Mouse (Mus musculus): Measurements from ENCODE around the gene Lrrn2.

Lrrn2 gene

DNA sequence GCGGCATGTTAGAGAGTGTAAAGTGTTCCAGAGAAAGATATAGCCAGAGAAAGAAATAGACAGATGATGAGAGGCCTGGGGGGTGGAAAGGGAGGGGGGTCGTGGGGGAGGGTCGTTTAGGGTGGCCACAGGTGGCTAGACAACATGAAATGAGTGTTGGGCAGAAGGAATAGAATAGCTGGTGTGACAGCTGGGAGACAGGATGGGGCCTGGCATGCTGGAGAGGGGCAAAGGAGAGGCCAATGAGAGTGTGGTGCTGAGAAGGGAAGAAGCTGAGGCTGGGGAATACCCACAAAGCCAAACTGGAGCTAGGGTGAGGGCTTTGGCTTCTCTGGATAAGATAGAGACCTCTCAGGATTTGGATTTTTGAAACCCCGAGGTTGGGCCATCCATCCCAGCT, 6.6 kb downstream of the Lrrn2 start:
- DNase-seq (ENCODE audit: low spot score) = no peak

DNA sequence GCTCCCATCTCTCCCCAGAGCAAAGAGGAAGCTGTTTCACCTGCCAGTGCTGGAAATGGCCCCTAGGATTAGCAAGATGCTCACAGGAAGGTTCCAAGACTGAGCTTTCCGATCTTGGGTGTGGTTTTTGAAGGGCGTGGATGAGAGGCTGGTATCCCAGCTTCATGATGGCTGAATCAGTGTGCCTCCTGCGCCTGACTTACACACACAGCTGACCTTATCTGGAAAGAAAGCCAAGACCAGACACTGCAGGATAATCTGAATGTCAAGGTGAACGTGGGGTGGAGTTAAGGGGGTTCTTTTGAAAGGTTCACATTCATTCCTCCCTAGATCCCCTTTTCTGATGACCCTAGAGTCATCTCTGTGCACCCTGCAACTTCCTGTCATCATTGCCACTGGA, 8.7 kb downstream of the Lrrn2 start:
- no peak for DNase-seq (ENCODE audit: low spot score)

DNA sequence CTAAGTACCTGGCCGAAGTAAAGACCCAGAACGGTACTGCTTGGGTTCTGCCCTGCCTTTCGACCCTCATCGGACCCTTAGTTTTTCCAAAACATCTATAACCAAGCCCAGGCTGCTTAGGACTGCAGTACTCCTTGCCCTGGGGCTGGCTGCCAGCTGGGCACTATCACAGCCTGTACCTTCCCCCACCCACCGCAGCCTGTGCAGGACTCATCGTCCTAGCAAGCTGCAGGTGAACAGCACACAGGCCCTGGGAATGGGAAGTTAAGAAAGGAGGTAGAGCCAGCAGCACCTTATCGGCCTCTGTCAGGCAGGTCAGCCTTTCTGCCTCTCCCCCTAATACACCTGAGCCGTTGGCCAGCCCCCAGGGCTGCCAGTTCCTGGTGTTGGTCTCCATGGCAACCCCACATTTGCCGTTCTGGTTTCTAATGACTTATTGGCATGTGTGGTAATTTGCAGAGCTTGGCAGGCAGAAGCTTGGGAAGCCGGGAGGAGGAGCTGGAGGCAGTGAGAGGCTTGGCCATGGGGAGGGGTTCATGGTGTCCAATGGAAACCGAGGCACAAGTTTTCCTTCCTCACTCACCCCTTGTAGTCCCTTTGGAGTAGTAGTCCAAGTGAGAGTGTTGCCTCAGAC, 10.2 kb downstream of the Lrrn2 start:
- DNase-seq (ENCODE audit: low spot score) = no peak

DNA sequence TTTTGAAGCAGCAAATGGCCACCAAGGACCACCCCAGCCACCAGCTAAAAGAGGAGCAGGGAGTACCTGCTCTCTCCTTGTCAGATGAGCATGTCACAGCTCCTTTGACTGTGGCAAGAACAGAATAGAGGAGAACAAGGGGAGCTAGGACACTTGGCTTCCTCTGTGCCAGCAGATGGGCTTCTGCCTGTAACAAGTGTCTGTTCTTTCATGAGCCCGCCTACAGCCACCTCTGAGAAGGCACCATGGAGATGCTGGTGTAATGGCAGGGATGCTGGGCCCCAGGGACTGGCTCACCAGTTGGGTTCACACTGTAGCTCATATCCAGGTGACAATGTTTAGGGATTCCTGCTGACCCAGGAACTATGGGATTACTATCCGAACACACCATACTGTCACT, 12.0 kb downstream of the Lrrn2 start:
- no peak for DNase-seq (ENCODE audit: low spot score)

DNA sequence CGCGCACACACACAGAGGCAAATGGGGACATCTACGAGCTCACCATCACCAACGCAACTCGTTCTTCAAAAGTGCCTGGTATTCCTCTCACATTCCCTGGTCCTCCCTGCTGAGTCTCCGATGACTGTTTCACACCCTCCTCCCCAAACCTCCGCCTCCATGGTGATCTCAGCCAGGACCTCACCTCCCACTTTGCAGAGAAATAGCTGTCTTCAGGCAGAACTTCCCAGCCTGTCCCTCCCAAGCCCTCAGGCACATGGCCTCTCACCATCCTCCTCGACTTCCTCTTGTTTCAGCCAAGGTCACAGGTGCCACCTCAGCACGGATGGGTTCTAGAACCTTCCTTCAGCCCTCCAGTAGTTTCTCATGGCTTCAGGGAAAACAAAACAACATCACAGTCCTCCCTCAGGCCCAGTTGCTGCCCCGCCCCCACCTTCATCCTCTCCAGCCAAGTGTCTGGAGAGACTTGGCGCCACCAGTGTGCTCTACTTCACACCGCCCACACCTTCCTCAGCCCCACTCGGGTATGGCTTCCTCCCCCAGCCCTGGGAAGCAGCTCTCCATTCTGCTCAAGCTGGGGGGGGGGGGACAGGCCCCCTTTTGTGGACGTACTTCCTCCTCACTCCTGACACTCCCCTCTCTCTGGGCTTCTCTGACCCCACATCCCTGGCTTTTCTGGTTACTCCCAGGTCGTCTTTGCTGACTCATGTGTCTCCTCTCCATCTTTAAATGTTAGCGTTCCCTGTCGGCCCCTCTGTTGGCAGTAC, 13.4 kb downstream of the Lrrn2 start:
- no peak for DNase-seq (ENCODE audit: low spot score)

DNA sequence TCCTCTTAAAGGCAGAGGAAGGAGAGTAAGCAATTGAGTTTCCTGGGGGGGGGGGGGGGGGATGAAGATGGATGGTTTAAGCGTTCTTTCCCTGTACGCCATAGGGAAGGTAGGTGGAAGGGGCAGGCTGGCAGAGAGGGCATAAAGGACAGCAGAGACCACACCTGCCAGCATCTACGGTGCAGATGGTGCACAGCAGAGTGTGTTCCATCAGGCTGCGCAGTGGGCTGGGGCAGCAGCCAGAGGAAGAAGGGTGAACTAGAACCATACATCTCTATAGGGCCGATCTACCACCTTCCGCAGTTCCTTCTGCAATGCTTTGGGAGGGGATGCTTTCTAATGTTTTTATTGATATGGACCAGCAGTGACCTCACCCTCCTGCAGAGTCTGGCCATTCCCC, 19.0 kb downstream of the Lrrn2 start:
- no peak for DNase-seq (ENCODE audit: low spot score)

DNA sequence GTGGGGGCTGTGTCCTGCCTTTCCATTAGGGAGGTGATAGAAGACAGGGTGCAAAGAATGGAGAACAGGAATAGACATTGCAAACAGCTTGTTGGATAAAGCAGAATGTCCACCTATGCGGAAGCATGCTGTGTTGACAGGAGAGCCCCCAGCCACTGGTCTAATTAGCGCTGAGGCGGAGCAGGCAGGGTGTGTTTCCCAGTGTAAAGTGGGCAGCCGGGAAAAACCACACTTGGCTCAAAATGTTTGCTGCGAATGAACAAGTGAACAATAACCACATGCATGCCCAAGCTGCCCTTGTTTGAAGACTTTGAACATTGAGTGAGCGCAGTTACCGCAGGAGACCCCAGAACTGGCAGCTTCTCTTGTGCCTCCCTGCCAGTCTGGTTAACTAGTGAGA, 19.6 kb downstream of the Lrrn2 start:
- no peak for DNase-seq (ENCODE audit: low spot score)

DNA sequence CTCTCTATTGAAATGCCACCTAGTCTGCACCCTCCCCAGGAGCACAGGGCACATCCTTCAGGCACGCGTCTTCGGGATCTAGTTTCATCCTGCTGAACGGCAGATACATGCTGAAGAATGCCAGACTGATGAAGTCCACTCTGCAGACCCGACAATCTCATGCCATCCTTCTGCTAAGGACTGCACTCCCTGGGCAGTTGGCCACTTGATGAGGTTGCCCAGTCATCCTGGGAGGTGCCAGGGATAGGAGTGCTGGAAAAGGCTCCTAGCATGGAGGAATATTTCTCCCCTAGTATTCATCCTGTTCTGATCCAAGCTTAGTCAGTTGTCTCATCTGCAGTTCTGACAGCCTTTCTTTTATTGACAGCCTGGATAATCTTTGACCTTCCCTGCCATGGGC, 20.9 kb downstream of the Lrrn2 start:
- no peak for DNase-seq (ENCODE audit: low spot score)

DNA sequence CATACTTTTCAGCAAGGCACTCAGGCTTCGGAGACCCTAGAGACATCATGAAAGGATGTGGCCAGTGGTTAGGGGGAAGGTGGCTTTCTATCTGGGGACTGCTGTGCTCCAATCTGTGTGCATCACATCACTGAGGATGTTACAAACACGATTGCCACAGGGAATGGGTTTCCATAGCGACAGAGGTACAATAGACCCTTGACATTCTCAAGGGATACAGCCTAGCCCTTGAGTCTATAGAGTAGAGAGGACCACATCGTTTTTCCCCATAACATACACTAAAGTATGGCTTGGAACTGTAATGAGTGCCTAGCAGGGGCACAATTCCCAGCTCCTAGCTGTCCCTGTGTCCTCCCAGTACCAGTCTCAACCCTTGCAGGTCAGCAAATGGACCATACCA, 23.4 kb downstream of the Lrrn2 start:
- no peak for DNase-seq (ENCODE audit: low spot score)

DNA sequence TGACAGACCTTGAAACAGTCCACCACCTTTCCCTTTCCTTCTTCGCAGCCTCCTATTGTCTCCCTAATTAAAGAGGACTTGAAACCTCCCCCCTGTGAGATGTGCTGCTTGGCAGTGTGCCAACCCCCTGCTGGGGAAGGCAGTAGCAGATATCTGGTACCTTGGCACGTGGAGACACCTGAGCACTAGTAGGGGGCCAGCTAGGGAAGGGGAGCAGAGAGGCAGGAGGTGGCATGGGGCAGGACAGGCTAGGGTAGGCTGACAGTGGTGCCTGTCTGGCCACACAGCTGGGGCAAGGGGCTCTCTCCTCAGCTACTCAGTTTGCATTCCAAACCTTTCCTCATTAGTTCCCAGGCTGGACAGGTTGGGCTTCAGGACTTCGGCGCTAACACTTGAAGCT, 29.0 kb downstream of the Lrrn2 start:
- DNase-seq (ENCODE audit: low spot score) = no peak

DNA sequence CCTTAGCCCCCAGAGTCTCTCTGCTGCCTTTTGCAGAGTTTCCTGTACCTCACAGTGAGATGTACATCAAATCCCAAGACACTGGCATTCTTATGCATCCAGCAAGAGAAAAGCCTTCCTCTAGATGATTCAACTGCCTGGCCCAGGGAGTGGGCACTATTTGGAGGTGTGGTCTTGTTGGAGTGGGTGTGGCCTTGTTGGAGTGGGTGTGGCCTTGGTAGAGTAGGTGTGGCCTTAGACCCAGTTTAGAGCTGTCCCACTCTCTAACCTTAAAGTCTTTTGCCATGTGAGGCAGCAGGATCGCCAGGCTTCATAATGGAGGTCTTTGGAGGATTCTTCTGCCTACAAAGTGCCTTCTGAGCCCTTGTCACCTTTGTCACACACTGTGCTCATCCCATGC, 29.9 kb downstream of the Lrrn2 start:
- no peak for DNase-seq (ENCODE audit: low spot score)

DNA sequence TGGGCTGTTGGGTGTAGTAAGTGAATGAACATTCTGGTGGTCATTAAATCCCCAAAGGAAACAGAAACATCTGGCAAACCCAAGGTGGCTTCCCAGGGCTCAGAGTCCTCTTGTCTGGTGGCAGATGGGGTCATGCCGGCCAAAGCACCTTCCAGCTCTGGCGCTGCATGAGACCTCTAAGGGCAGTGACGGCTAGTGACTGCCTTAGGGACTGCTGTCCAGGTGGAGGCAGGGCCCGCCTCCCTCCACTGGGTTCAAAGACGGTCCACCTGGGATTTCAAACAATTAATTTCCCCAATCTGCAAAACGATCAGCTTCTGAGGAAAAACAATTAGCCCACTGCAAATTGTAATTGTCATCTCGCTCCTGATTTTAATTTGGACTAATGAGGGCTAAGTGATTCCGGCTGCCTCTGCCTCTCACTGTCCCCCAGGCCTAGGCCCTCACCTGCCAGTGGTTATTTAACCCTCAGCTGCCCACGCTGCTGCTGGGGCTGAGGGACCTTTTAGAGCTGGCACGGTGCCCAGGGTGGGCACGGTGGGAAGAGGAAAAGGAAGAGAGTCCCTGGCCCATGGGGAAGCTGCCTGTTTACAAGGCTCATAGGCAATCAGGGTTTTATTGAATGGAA, 30.5 kb downstream of the Lrrn2 start:
- no peak for DNase-seq (ENCODE audit: low spot score)

DNA sequence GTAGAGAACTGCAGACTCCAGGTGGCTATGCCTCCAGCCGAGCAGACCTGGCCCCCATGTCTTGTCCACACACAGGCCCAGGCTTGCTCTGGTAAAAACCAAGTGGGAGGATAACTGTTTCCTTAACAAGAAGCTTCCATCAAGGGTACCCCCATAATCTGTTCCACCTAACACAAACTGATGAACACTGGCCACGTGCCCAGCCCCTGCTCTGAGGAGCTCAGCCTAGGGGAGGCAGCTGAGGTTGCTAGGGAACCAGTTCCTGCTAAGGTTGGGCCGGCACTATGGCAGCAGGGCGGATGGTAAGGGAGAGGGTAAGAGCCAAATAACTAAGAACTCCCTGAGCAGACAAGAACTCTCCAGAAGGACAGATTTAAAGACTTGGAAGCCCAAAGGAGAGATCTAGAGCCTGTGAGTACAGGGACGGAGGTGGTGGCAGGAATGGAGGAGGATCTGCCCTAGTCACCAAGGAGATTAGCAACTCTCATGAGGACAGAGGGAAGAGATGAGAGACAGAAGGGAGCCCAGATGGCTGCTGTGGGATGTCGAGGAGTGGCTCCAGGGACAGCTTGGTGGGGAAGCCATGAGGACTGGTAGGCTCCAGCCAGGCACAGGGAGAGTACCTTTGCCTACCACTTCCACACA, 35.9 kb downstream of the Lrrn2 start:
- DNase-seq (ENCODE audit: low spot score) = no peak

DNA sequence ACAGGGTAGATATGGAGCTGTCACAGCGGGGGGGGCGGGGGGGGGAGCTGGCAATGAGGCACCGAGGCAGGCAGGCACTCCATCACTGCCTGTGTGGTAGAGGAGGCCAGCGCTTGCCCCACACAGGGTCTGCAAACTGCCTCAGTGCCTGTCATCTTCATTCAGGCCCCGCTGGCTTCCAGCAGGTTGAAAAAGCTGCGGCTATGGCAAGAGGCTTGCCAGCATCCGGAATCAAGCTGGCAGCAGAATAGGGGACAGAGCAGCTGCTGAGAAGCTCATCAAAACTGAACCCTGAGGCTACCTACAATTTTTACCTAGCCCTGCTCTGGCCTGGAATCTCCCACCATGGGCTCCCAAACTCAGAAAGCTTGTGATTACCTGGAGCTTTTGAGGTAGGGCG, 37.5 kb downstream of the Lrrn2 start:
- DNase-seq (ENCODE audit: low spot score) = no peak

DNA sequence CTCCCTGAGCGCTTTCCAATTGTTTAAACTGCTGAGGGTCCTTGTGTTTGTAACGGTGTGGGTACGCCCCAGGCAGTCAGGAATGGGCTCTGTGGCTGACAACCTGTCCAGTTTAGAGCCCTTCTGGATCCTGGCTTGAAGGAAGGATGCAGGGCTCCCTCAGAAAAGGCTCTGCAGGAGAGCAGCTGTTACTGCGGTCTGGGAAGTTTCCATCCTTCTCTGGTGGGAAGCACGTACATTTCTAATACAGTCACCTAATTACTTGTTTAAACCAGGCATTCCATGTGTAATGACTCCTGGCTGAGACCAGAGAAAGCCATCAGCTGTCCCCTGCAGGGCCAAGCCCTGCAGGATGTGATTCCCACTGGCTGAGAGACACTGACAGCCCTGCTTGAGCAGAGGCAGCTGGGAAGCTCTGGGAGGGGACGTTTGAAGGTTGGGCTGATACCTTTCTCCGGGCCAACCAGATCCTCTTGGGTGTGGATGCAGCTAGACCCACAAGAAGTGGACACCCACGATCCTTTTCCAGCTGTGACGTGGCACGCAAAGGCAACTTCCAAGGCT, 38.1 kb downstream of the Lrrn2 start:
- DNase-seq (ENCODE audit: low spot score) = no peak

DNA sequence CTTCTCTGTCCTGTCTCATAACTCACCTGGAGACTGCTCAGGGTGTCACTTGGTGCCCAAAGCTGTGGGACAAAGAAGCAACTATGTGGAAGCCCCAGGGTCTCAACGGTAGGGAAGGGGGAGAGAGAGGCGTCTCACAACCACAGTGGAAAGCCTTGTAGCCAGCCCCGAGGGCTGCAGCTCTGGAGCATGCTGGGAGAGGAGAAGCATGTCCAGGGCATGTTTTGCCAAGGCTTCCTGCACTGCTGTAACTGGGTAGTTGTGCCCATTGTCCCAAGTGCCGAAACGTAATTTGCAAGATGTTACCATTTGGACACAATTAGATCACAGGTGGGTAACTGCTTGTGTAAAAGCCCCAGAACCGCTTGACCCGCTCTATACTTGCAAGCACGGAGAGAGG, 39.2 kb downstream of the Lrrn2 start:
- no peak for DNase-seq (ENCODE audit: low spot score)

DNA sequence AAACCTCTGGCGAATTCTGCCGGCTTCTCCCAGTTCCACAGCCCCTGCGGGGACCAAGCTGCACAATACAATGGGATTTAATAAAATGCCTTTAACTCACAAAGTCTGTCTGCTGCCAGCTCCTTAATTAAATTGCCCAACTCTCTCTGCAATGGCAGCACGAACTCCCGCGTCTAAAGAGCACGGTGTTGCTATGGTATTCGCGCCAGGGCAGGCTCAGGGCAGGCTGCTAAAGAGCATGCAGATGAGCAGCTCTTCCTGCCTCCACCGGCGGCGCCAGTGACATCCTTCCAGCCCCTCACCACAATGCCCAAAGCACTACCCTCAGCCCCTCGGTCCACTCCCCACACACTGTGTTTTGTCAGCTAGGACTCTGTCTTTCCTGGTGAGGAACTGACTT, 41.0 kb downstream of the Lrrn2 start:
- DNase-seq (ENCODE audit: low spot score) = no peak

DNA sequence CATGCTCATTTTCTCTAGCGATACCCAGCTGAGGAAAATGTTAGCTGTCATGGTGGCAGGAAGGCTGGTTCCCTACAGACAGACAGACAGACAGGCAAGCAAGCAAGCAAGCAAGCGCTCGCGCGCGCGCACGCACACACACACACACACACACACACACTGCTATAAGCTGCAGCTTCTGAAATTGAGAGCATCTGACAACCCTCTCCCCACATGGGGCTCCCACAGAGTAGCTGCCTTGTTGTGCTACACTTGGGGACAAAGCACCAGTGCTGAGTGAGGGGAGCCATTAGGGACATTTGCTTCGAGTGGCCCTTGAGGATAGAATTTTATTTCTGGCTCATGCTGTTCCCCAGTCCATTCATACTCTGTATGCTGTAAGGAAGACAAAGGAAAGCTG, 42.2 kb downstream of the Lrrn2 start:
- DNase-seq (ENCODE audit: low spot score) = no peak

DNA sequence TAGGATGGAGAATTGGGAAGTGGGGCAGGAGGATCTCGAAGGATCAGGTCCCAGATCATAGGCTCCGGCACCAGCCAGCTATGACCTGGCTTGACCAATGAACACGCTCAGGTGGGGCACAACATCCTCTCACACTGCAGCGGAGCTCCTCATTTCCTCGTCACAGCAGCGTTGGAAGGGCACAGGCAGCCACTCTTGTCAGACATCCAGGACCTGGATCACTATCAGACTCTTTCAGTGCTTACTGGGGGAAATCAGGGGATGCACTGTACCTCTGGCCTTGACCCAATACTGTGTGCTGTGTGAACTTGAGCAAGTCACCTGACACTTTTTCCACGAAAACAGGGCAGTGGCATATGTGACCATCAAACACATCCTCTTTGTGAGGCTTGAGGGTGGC, 45.2 kb downstream of the Lrrn2 start:
- DNase-seq (ENCODE audit: low spot score) = no peak

DNA sequence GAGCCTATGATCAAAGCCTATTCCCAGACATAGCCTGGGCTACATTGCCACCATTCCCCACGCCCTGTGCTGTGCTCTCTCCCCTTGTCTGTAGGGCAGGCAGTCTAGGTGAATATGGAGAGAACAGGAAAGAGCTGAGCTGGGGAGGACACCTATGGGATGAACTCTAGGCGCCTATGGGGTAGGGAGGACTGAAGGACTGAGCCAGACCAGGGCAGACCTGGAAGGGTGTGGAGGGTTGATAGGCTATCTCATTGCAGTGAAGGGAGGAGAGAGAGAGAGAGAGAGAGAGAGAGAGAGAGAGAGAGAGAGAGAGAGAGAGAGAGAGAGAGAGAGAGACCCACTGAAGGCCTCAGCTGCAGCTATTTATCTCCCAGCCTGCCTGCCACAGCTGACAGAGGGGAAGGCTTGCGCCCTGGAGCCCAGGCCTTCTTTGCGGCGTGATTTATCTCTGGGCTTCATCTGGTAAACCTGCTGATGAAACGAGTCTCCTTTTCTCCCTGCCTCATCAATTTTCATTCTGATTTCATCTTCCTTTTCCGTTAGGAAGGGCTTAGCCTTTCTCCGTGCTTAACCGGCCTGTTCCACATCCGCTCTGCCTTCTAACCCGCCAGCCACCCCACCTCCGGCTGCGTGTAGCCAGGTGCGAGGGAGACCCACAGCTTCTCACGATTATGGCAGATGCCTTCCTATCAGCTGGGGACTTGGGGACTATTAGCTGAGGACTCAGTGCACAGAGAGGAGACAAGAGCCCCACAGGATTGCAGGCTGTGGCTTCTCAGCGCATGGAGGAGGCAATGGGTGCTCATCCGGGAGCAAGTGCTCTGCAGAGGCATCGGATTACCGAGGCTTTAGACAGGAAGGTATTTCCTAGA, 48.2 kb downstream of the Lrrn2 start:
- no peak for DNase-seq (ENCODE audit: low spot score)

DNA sequence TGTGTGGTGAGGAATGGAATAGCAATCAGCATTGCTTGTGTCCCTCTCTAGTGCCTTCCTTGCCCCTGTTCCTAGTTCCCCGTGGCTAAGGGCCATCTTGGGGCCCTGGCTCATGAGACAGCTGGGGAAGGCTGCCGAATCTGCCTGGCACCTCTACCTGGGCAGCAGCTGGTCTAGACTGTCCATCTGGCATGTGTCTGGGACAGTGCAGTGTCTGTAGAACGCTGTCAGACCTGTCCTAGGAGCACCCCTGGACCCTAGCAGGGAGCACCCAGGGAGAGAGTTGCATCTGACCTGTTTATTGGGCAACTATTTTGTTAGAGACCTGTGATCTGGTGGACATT, 48.8 kb downstream of the Lrrn2 start:
- DNase-seq (ENCODE audit: low spot score) = no peak

DNA sequence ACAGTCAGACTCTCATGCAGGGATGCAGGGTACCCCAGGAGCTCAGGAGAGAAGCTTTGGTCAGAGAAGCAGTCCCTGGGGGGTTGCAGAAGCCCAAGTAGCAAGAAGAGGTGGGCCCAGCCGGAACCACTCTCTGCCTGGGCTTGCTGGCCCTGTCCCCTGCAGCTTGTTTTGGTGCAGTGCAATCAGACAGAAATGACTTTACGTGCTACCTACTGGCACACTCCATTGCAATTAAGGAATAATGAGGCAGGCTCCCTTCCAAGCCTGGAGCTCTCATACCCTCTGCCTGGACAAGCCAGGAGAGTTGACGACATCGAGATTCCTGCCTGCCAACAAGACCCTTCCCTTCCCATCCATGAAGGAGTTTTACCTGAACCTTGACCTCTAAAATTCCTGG, 50.2 kb downstream of the Lrrn2 start:
- no peak for DNase-seq (ENCODE audit: low spot score)

Measured in adipocyte (in vitro differentiated cells).